In genomic region chr1:195130479-195130878, GRCm38 (mm10) we compare ENCODE assay signal across 8 mouse cellular contexts. TPM values are rescaled to one million over a fixed set of nuclear protein-coding genes. Genes with fewer than 3 reads are reported as not detected.
DNase-seq lines count a peak whose midpoint lies in the region; ATAC-seq and TF ChIP-seq lines count a peak whose summit lies in the region.

No protein-coding gene starts in this region.

- no peak for TF ChIP-seq POLR2A in bone marrow, adult 2 months (IDR thresholded peaks at IDR 0.05; ENCODE audit: borderline replicate concordance, control insufficient read depth, low read depth, low read length)

- H3K4me2 ChIP-seq in hindbrain, embryonic 11.5 days (replicated peaks; ENCODE audit: low read depth, low read length), result peak overlapping the region; percentile 49

- no peaks in the 10 kb centered on the region for H3K27me3 ChIP-seq in heart, embryonic 10.5 days (ENCODE audit: insufficient read depth, poor library complexity, severe bottlenecking)
- no peaks in the 10 kb centered on the region for H3K27me3 ChIP-seq in hindbrain, embryonic 11.5 days (ENCODE audit: control insufficient read depth, insufficient read depth, low read length)

- H3K27ac ChIP-seq in heart, embryonic 10.5 days, result peak overlapping the region; percentile 98
- peak overlapping the region; percentile 90; the same call in 1 of the 2 replicates for H3K27ac ChIP-seq in bone marrow, adult 2 months (ENCODE audit: control insufficient read depth, insufficient read depth, low read depth, low read length, poor library complexity)
- H3K27ac ChIP-seq in hindbrain, embryonic 11.5 days (ENCODE audit: low read depth, low read length), result no peak overlapping the region

- H3K4me3 ChIP-seq in heart, embryonic 10.5 days, result peak overlapping the region; percentile 71
- H3K4me3 ChIP-seq in bone marrow, adult 2 months (replicated peaks; ENCODE audit: control insufficient read depth, low read depth, low read length), result peak overlapping the region; percentile 62
- peak overlapping the region; percentile 56 for H3K4me3 ChIP-seq in hindbrain, embryonic 11.5 days (ENCODE audit: low read depth, low read length)

- 9% methylated on average over 2 of the region's 2 CpGs for WGBS in heart, embryonic 10.5 days
- 5% methylated on average over 2 of the region's 2 CpGs for WGBS in bone marrow, adult 2 months
- WGBS in hindbrain, embryonic 11.5 days, result 18% methylated on average over 2 of the region's 2 CpGs

- peak; percentile 57 for ATAC-seq in hindbrain, embryonic 11.5 days (ENCODE audit: low FRiP score)
- peak; percentile 24; the same call in 1 of the 2 replicates for ATAC-seq in megakaryocyte-erythroid progenitor cell, adult 5-6 weeks (replicated peaks; ENCODE audit: low FRiP score, low TSS enrichment, poor library complexity, severe bottlenecking)
- no peak for ATAC-seq in CD4-positive, CD25-positive, alpha-beta regulatory T cell, adult 4 months

- H3K36me3 ChIP-seq in heart, embryonic 10.5 days, result peaks cover 23% of the 10 kb centered on the region
- H3K36me3 ChIP-seq in hindbrain, embryonic 11.5 days (ENCODE audit: control insufficient read depth, insufficient read depth, low read length), result no peaks in the 10 kb centered on the region

- no peak for DNase-seq in heart, embryonic 10.5 days (ENCODE audit: low spot score)
- DNase-seq in heart, adult 11 months, result no peak
- no peak for DNase-seq in hindbrain, embryonic 11.5 days (ENCODE audit: low spot score)
- DNase-seq in thymus, postnatal 36 days, result no peak
- no peak for DNase-seq in adrenal gland, adult 8-10 months

- no peaks in the 10 kb centered on the region for H3K4me1 ChIP-seq in heart, embryonic 10.5 days
- no peaks in the 10 kb centered on the region; the same call in 1 of the 2 replicates for H3K4me1 ChIP-seq in bone marrow, adult 2 months (ENCODE audit: control insufficient read depth, insufficient read depth, low read length)
- no peaks in the 10 kb centered on the region for H3K4me1 ChIP-seq in hindbrain, embryonic 11.5 days (replicated peaks; ENCODE audit: control insufficient read depth, insufficient read depth, low read length)

- H3K9me3 ChIP-seq in heart, embryonic 10.5 days, result no peaks in the 10 kb centered on the region
- no peaks in the 10 kb centered on the region for H3K9me3 ChIP-seq in hindbrain, embryonic 11.5 days (ENCODE audit: control insufficient read depth, low read length)

- H3K9ac ChIP-seq in hindbrain, embryonic 11.5 days (ENCODE audit: low read depth, low read length), result peak overlapping the region; percentile 76

- TF ChIP-seq CTCF in bone marrow, adult 2 months (IDR thresholded peaks at IDR 0.05; ENCODE audit: control insufficient read depth, insufficient read depth, low read length), result no peak

RNA-seq across cellular contexts. Expression of gene Cr1l, which starts 0.9 kb away (rescaled TPM):
- 52.8 and 60.0 TPM in 2 replicates for polyA plus RNA-seq in heart, embryonic 10.5 days (2016; fragmentation: Nextera tagmentation; extraction: Ambion mirVana)
- polyA plus RNA-seq in bone marrow, adult 2 months (2011; ENCODE audit: insufficient read depth, insufficient read length, low replicate concordance, missing spikeins), result 47.5 and 73.9 TPM in 2 replicates
- polyA plus RNA-seq in hindbrain, embryonic 11.5 days (2014; fragmentation: Nextera tagmentation; extraction: Ambion mirVana), result 43.6 and 49.6 TPM in 2 replicates
- total RNA-seq in megakaryocyte-erythroid progenitor cell, adult 5-6 weeks (2014; fragmentation: Nextera tagmentation), result 63.9 and 94.4 TPM in 2 replicates
- total RNA-seq in megakaryocyte-erythroid progenitor cell, adult 5-6 weeks (2017), result 120 and 155 TPM in 2 replicates
- 100 to 1,000 TPM; 135 to 168 TPM for polyA plus RNA-seq in CD4-positive, CD25-positive, alpha-beta regulatory T cell, adult 4 months (2017; shearing (Covaris generic))
- total RNA-seq in adrenal gland, adult 8-10 months (2022), result 10 to 100 TPM; 77.8 to 92.1 (median 85.0) TPM

RNA-seq across cellular contexts. Expression of gene Cd46, which starts 38.4 kb away (rescaled TPM):
- polyA plus RNA-seq in heart, embryonic 10.5 days (2016; fragmentation: Nextera tagmentation; extraction: Ambion mirVana), result 0.58 and 0.70 TPM in 2 replicates
- polyA plus RNA-seq in bone marrow, adult 2 months (2011; ENCODE audit: insufficient read depth, insufficient read length, low replicate concordance, missing spikeins), result 1.7 and 2.9 TPM in 2 replicates
- polyA plus RNA-seq in hindbrain, embryonic 11.5 days (2014; fragmentation: Nextera tagmentation; extraction: Ambion mirVana), result 0.82 and 0.90 TPM in 2 replicates
- 3.1 and 3.6 TPM in 2 replicates for total RNA-seq in megakaryocyte-erythroid progenitor cell, adult 5-6 weeks (2014; fragmentation: Nextera tagmentation)
- 0.56 and 0.88 TPM in 2 replicates for total RNA-seq in megakaryocyte-erythroid progenitor cell, adult 5-6 weeks (2017)
- 1 to 10 TPM; 3.2 to 3.9 TPM for polyA plus RNA-seq in CD4-positive, CD25-positive, alpha-beta regulatory T cell, adult 4 months (2017; shearing (Covaris generic))
- total RNA-seq in adrenal gland, adult 8-10 months (2022), result 1 to 10 TPM; 2.4 to 4.1 (median 3.3) TPM

RNA-seq across cellular contexts. Expression of gene Cr2, which starts 46.0 kb away (rescaled TPM):
- polyA plus RNA-seq in heart, embryonic 10.5 days (2016; fragmentation: Nextera tagmentation; extraction: Ambion mirVana), result 0.26 TPM in 1 of 2 replicates, not detected in the other
- polyA plus RNA-seq in bone marrow, adult 2 months (2011; ENCODE audit: insufficient read depth, insufficient read length, low replicate concordance, missing spikeins), result 7.8 and 33.1 TPM in 2 replicates
- 0.32 TPM in 1 of 2 replicates, not detected in the other for polyA plus RNA-seq in hindbrain, embryonic 11.5 days (2014; fragmentation: Nextera tagmentation; extraction: Ambion mirVana)
- total RNA-seq in megakaryocyte-erythroid progenitor cell, adult 5-6 weeks (2014; fragmentation: Nextera tagmentation), result not detected in 2 replicates
- not detected in 2 replicates for total RNA-seq in megakaryocyte-erythroid progenitor cell, adult 5-6 weeks (2017)
- polyA plus RNA-seq in CD4-positive, CD25-positive, alpha-beta regulatory T cell, adult 4 months (2017; shearing (Covaris generic)), result 1 to 10 TPM; 2.5 to 3.5 TPM
- under 1 TPM in 3 of 4 experiments, not detected in 1; 0.12 to 0.27 (median 0.12) TPM for total RNA-seq in adrenal gland, adult 8-10 months (2022)
